8 mouse cellular contexts compared by ENCODE assay signal in the genomic region with DNA sequence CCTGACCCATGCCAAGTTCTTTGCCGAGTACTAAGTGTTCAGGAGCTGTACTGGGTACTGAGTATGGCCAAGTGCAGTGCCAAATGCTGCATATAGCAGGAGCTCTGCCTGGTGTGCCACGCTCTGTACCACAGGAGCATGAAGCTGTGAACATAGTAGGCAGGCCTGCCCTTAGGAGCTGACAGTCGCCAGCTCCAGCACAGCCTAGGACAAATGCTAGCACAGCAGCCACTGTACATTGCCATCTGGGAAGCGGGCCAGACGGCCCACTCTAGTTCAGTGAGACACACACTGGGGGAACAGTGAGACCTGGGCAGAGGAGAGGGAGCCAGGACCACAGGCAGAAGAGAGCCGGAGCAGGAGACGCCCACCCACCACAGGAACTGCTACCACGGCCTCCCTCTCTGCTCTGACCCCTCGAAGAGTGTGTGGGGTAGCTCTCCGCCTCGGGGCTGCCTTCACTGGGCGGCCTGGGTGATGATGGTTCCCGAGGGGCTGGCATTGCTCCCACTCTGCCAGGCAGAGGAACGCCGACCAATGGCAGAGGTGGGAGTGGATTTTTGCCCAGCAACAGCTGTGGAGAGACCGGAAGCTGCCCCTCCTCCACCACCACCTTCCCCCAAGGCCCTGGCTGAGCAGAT. TPM values are rescaled to one million over a fixed set of nuclear protein-coding genes. Genes with fewer than 3 reads are reported as not detected.
DNase-seq lines count a peak whose midpoint lies in the region; ATAC-seq lines count a peak whose summit lies in the region.

No protein-coding gene starts in this region.

- DNase-seq in cerebellum, postnatal 4 days (ENCODE audit: low spot score in 2 of 2) = peak; percentile 56 to 78
- no peak for DNase-seq in cerebellum, adult 8-10 months
- DNase-seq in forebrain, embryonic 10.5 days (ENCODE audit: extremely low spot score, low spot score) = no peak
- peak; percentile 74 for DNase-seq in ovary, postnatal 36 days (ENCODE audit: low spot score)
- DNase-seq in embryo, embryonic 10.5 days (ENCODE audit: low spot score) = no peak

- H3K4me1 ChIP-seq in forebrain, embryonic 10.5 days = peaks cover 34% of the 10 kb centered on the region
- H3K4me1 ChIP-seq in heart, embryonic 12.5 days (replicated peaks) = peaks cover 21% of the 10 kb centered on the region
- H3K4me1 ChIP-seq in kidney, embryonic 15.5 days = peaks cover 29% of the 10 kb centered on the region
- peaks cover 47% of the 10 kb centered on the region for H3K4me1 ChIP-seq in limb, embryonic 13.5 days

- peaks cover 30% of the 10 kb centered on the region for H3K27me3 ChIP-seq in forebrain, embryonic 10.5 days (ENCODE audit: poor library complexity, severe bottlenecking)
- H3K27me3 ChIP-seq in heart, embryonic 12.5 days (replicated peaks) = peaks cover 16% of the 10 kb centered on the region
- no peaks in the 10 kb centered on the region for H3K27me3 ChIP-seq in kidney, embryonic 15.5 days
- H3K27me3 ChIP-seq in limb, embryonic 13.5 days = no peaks in the 10 kb centered on the region

- no peak overlapping the region for H3K4me3 ChIP-seq in forebrain, embryonic 10.5 days
- H3K4me3 ChIP-seq in heart, embryonic 12.5 days = no peak overlapping the region
- H3K4me3 ChIP-seq in kidney, embryonic 15.5 days (replicated peaks) = no peak overlapping the region
- no peak overlapping the region for H3K4me3 ChIP-seq in limb, embryonic 13.5 days

- 73% methylated on average over 16 of the region's 16 CpGs for WGBS in forebrain, embryonic 10.5 days
- WGBS in heart, embryonic 12.5 days = 52% methylated on average over 16 of the region's 16 CpGs
- WGBS in kidney, embryonic 15.5 days = 49% methylated on average over 16 of the region's 16 CpGs
- 23% methylated on average over 16 of the region's 16 CpGs for WGBS in limb, embryonic 13.5 days

- ATAC-seq in heart, embryonic 12.5 days (ENCODE audit: insufficient number of reproducible peaks, low FRiP score) = peak; percentile 37
- ATAC-seq in kidney, embryonic 15.5 days (replicated peaks; ENCODE audit: low FRiP score) = peak; percentile 78; the same call in 1 of the 2 replicates
- ATAC-seq in limb, embryonic 13.5 days (ENCODE audit: low FRiP score, low read depth) = peak; percentile 72

- peak overlapping the region; percentile 79 for H3K27ac ChIP-seq in forebrain, embryonic 10.5 days
- 0 out of 2 replicates have a peak overlapping the region, but pooled peaks have one; percentile 6 for H3K27ac ChIP-seq in heart, embryonic 12.5 days (ENCODE audit: poor library complexity, severe bottlenecking)
- peak overlapping the region; percentile 60 for H3K27ac ChIP-seq in kidney, embryonic 15.5 days
- peak overlapping the region; percentile 89 for H3K27ac ChIP-seq in limb, embryonic 13.5 days

- no peaks in the 10 kb centered on the region for H3K36me3 ChIP-seq in forebrain, embryonic 10.5 days (replicated peaks)
- H3K36me3 ChIP-seq in heart, embryonic 12.5 days = no peaks in the 10 kb centered on the region
- H3K36me3 ChIP-seq in kidney, embryonic 15.5 days = no peaks in the 10 kb centered on the region
- no peaks in the 10 kb centered on the region for H3K36me3 ChIP-seq in limb, embryonic 13.5 days

- 0 out of 2 replicates have a peak overlapping the region, but pooled peaks have one; percentile 1 for H3K9ac ChIP-seq in heart, embryonic 12.5 days
- no peak overlapping the region; the same call in 1 of the 2 replicates for H3K9ac ChIP-seq in kidney, embryonic 15.5 days
- H3K9ac ChIP-seq in limb, embryonic 13.5 days = peak overlapping the region; percentile 43; the same call in 1 of the 2 replicates

- no peaks in the 10 kb centered on the region; the same call in 1 of the 2 replicates for H3K9me3 ChIP-seq in forebrain, embryonic 10.5 days
- H3K9me3 ChIP-seq in heart, embryonic 12.5 days (replicated peaks) = 0 out of 2 replicates have a peak, but pooled peaks cover 5% of the 10 kb centered on the region
- 0 out of 2 replicates have a peak, but pooled peaks cover 3% of the 10 kb centered on the region for H3K9me3 ChIP-seq in kidney, embryonic 15.5 days (replicated peaks)
- no peaks in the 10 kb centered on the region; the same call in 1 of the 2 replicates for H3K9me3 ChIP-seq in limb, embryonic 13.5 days

- no peak overlapping the region for H3K4me2 ChIP-seq in heart, embryonic 12.5 days
- 0 out of 2 replicates have a peak overlapping the region, but pooled peaks have one; percentile 14 for H3K4me2 ChIP-seq in kidney, embryonic 15.5 days
- H3K4me2 ChIP-seq in limb, embryonic 13.5 days (replicated peaks) = peak overlapping the region; percentile 30

RNA-seq across cellular contexts. Expression of gene Gm11733, which starts 38.8 kb away (rescaled TPM):
- polyA plus RNA-seq in forebrain, embryonic 10.5 days (2016; fragmentation: Nextera tagmentation; extraction: Ambion mirVana) = not detected in 2 replicates
- polyA plus RNA-seq in heart, embryonic 12.5 days (2016; fragmentation: Nextera tagmentation; extraction: Ambion mirVana) = not detected in 2 replicates
- polyA plus RNA-seq in kidney, embryonic 15.5 days (2015; fragmentation: Nextera tagmentation; extraction: Ambion mirVana) = not detected in 2 replicates
- not detected in 2 replicates for polyA plus RNA-seq in limb, embryonic 13.5 days (2015; fragmentation: Nextera tagmentation; extraction: Ambion mirVana)

Comparison
In these comparisons a context has a peak if more than half of its experiments do, and no peak if none do; other contexts are left out.
1. DNase-seq: peak in cerebellum, postnatal 4 days (2 of 2) and ovary, postnatal 36 days (single experiment); none in cerebellum, adult 8-10 months (single experiment), forebrain, embryonic 10.5 days (single experiment) and embryo, embryonic 10.5 days (single experiment).
2. H3K27ac ChIP-seq: peak in every context shown above with its lines; median percentile 89 in limb, embryonic 13.5 days; 79 in forebrain, embryonic 10.5 days; 60 in kidney, embryonic 15.5 days; 6 in heart, embryonic 12.5 days.
3. Peak in every context shown above with its lines, with median percentiles within 50 percentile points of each other: ATAC-seq.